Comparison of ENCODE assay signal across 17 mouse cellular contexts in the genomic region with DNA sequence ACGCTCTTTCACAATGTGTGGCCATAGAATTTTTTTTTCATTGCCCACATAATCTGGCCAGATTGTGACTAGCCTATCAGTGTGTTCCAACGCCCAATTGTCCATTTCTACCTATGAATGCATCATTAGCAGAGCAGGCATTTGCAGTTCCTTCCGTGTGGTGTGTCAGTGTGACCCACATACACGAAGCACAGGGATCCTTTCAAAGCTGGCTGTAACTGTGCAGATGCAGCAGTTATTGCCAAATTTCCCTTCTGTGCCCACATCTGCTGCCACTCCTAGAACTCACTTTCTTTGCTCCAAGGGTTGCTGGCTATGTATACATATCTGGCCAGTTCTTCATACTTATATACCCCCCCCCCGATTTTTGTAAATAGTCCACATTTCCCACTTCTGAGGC.
"Had no signal": no experiment of that assay in that cellular context is flagged by ENCODE, and none has a peak within 500 bp of the region (broad histone marks: within the 10 kb centered on the region; RNA-seq: fewer than 3 reads in every experiment).

No protein-coding gene starts in this region.

- H3K27ac ChIP-seq: kidney, postnatal 0 days; liver, embryonic 13.5 days; macrophage; midbrain, embryonic 10.5 days; midbrain, embryonic 13.5 days; neural tube, embryonic 13.5 days had no signal

- DNase-seq: kidney, adult 2 months; kidney, postnatal 25 days; liver, embryonic 13.5 days; lung, embryonic 14.5 days; retina, postnatal 1 day; right cerebral cortex, postnatal 25 days; thymus, adult 18-20 months; thymus, postnatal 36 days had no signal

- ATAC-seq: lung, postnatal 0 days; midbrain, embryonic 13.5 days; midbrain, embryonic 16.5 days had no signal

- H3K4me3 ChIP-seq: liver, embryonic 13.5 days; megakaryocyte, embryonic 14.5 days; midbrain, embryonic 10.5 days; midbrain, embryonic 13.5 days; myocyte; neural tube, embryonic 13.5 days had no signal
